Mouse (Mus musculus) embryonic facial prominence, embryonic 15.5 days (tissue): ENCODE data around the gene 4931440F15Rik. TPM values are rescaled to one million over a fixed set of nuclear protein-coding genes. Genes with fewer than 3 reads are reported as not detected.
A peak's percentile ranks its signal among the peaks of the same experiment; 100 is the strongest.

Source experiments
- ATAC-seq: fragments of 200-750 bp; cut with Nextera tagmentation; 2 replicates; pipeline ENCODE4 v1.8.0; 2017; ENCODE audit warnings: low read depth, moderate TSS enrichment; ENCODE audit not compliant: insufficient number of reproducible peaks, low FRiP score, low TSS enrichment
- H3K27ac ChIP-seq: fragments of 300-500 bp; sonication (generic); replicated peaks from 2 replicates; pipeline ENCODE4 v1.5.1; 2015; ENCODE audit warnings: mild to moderate bottlenecking, inconsistent platforms
- H3K27me3 ChIP-seq: fragments of 300-500 bp; sonication (generic); 2 replicates; pipeline ENCODE4 v1.6.1; 2015; ENCODE audit warnings: inconsistent platforms
- H3K36me3 ChIP-seq: fragments of 300-500 bp; sonication (generic); 2 replicates; pipeline ENCODE4 v1.6.1; 2015; ENCODE audit warnings: mild to moderate bottlenecking, inconsistent platforms
- H3K4me1 ChIP-seq: fragments of 300-500 bp; sonication (generic); 2 replicates; pipeline ENCODE4 v1.6.1; 2015; ENCODE audit warnings: inconsistent platforms
- H3K4me2 ChIP-seq: fragments of 300-500 bp; sonication (generic); replicated peaks from 2 replicates; pipeline ENCODE4 v1.6.1; 2015; ENCODE audit warnings: mild to moderate bottlenecking, inconsistent platforms
- H3K4me3 ChIP-seq: fragments of 300-500 bp; sonication (generic); replicated peaks from 2 replicates; pipeline ENCODE4 v1.5.1; 2015; ENCODE audit warnings: mild to moderate bottlenecking, inconsistent platforms
- H3K9ac ChIP-seq: fragments of 300-500 bp; sonication (generic); 2 replicates; pipeline ENCODE4 v1.6.1; 2015; ENCODE audit warnings: inconsistent platforms
- H3K9me3 ChIP-seq: fragments of 300-500 bp; sonication (generic); replicated peaks from 2 replicates; pipeline ENCODE4 v1.6.1; 2016; ENCODE audit warnings: inconsistent platforms
- WGBS: fragments of 180-500 bp; shearing (Covaris S2); methylation state at CpG from one replicate; pipeline ENCODE4 v1.1.7; 2015; 5-methylcytosine and 5-hydroxymethylcytosine counted together
- polyA plus RNA-seq: library from polyadenylated mRNA; unstranded; fragments of >200 nt; fragmentation: Nextera tagmentation; extraction: Ambion mirVana; gene quantifications from 2 replicates; pipeline ENCODE4 v1.2.1, GENCODE M21; 2015

Gene 4931440F15Rik
- polyA plus RNA-seq, 1 experiment from 2014 or later = 0.24 TPM

DNA sequence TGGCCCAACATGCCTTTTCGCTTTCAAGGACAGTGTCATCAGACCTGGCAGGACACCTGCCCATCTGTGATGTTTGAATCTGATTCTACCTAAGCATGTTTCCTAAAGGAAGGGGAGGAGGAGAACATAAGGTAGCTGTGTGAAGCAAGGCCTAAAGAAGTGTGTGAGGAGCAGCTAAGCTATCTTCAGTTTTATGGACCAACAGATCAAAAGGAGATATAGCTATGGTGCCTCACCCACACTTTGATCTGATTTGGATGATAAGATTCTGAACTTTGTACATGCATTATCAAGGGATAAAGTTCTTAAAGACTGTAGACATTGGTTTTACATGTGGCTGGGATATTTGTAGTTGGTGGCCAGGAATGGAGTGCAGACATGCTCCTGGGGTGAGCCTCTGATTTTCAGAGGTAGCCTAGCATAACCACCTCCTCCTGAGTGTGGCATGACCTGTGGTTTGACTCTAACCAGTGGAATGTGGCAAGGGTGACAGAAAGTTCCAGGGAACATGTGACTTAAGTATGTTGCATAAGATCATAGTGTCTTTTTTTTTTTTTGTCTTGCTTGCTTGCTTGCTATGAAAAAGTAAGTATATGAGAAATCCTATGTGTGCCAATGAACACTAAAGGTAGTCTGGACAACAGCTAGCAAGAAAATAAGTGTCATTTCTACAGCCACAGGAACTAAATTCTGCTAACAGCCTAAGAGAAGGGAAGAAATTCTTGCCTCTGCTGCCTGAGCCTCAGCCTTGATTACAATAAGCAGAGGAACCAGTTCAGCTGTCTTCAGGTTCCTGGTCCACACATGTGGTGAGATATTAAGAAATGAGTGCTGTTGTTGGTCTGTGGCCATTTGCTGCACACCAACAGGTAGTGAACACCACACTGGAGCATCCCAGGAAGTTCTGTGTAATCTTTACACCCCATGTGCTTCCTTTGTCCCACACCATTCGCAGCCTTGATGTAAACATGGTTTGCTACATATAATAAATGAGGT is 23.7 kb downstream of the 4931440F15Rik start:
- WGBS = 84% methylated on average over 2 of the region's 2 CpGs
- ATAC-seq = no peak
- Histone ChIP-seq H3K4me1 (no peaks in the 10 kb centered on the region), H3K4me2 (no peak overlapping the region), H3K36me3 (no peaks in the 10 kb centered on the region), H3K4me3 (no peak overlapping the region), H3K9me3 (no peaks in the 10 kb centered on the region), H3K27me3 (no peaks in the 10 kb centered on the region), H3K27ac (no peak overlapping the region), H3K9ac (no peak overlapping the region)

DNA sequence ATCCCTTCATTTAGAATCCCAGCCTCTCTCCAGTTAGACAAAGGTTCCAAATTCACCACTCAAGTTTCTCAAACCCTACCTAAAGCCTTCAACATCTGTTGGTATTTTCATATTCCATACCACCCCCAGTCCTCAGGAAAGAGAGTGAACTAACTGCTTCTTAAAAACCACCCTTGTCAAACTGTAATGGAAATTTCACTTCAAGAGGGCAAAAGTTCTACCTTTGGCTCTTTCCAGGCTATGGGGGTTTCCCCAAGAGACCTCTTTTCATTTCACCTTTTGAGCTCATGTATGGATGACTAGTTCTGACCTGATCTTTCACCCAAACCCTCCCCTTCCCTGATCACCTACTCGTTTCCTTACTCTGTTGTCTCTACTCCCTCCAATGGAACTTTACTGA is 25.6 kb downstream of the 4931440F15Rik start:
- Histone ChIP-seq H3K9me3 (no peaks in the 10 kb centered on the region), H3K27ac (no peak overlapping the region), H3K36me3 (no peaks in the 10 kb centered on the region), H3K4me2 (no peak overlapping the region), H3K4me3 (no peak overlapping the region), H3K4me1 (no peaks in the 10 kb centered on the region), H3K9ac (no peak overlapping the region), H3K27me3 (no peaks in the 10 kb centered on the region)
- ATAC-seq = no peak
- 53% methylated on average over 1 of the region's 1 CpGs for WGBS

GRCm38 (mm10) chr11:29795106-29795505 is 30.4 kb downstream of the 4931440F15Rik start:
- 73% methylated on average over 6 of the region's 6 CpGs for WGBS
- no peak overlapping the region for H3K27ac ChIP-seq

DNA sequence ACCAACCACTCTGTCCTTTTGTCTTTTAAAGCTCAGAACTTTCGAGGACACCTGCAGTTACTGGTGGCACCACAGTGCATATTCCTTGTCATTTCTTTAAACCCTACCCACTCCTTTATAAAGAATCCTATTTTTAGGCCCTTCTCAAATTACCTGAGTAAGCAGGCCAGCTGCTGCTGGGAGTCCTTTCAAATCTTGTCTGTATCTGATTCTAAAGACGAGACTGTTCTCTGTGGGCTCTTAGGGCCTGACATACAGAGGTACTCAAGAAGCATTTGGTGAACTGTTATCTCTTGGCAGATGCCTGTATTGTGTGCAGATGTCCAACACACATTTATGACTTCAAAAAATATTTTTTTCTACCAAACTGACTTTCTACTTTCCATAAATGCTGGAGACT is 31.0 kb downstream of the 4931440F15Rik start:
- Histone ChIP-seq H3K9me3 (no peaks in the 10 kb centered on the region), H3K9ac (no peak overlapping the region), H3K4me2 (no peak overlapping the region), H3K36me3 (no peaks in the 10 kb centered on the region), H3K27ac (0 out of 2 replicates have a peak overlapping the region, but pooled peaks have one; percentile 11), H3K4me1 (no peaks in the 10 kb centered on the region), H3K27me3 (no peaks in the 10 kb centered on the region), H3K4me3 (no peak overlapping the region)
- 32% methylated on average over 2 of the region's 2 CpGs for WGBS
- ATAC-seq = no peak

More at GRCm38 (mm10) chr11:29795106-29795505, 30.4 kb downstream of the 4931440F15Rik start:
- no peaks in the 10 kb centered on the region for H3K4me1 ChIP-seq
- H3K36me3 ChIP-seq = no peaks in the 10 kb centered on the region
- no peak for ATAC-seq
- no peak overlapping the region for H3K4me2 ChIP-seq
- H3K27me3 ChIP-seq = no peaks in the 10 kb centered on the region
- no peaks in the 10 kb centered on the region for H3K9me3 ChIP-seq
- H3K9ac ChIP-seq = no peak overlapping the region
- H3K4me3 ChIP-seq = no peak overlapping the region

DNA sequence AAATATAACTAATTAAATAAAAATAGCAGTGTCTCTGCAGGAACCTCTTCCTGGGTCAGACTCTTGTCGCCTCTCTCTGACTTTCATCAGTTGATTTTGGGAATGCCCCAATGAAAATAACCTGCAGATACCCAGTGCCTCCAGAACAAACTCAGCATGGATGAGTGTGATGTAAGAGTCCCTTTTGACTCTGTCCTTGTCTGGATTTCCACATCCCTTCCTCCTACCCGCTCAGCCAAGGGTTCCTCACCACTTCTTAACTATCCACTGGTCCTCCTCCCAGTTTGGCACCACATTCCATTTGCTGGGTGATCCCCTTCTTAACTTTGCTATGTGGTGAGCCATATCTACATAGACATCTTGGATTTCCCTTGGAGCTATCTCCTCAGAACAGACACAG is 34.7 kb downstream of the 4931440F15Rik start:
- H3K4me1 ChIP-seq = no peaks in the 10 kb centered on the region
- no peak overlapping the region for H3K9ac ChIP-seq
- no peak overlapping the region for H3K27ac ChIP-seq
- ATAC-seq = no peak
- H3K36me3 ChIP-seq = no peaks in the 10 kb centered on the region
- no peak overlapping the region for H3K4me3 ChIP-seq
- WGBS = 84% methylated on average over 2 of the region's 2 CpGs
- H3K4me2 ChIP-seq = no peak overlapping the region
- H3K27me3 ChIP-seq = no peaks in the 10 kb centered on the region
- no peaks in the 10 kb centered on the region for H3K9me3 ChIP-seq

GRCm38 (mm10) chr11:29788921-29789638 is 36.4 kb downstream of the 4931440F15Rik start:
- no peaks in the 10 kb centered on the region for H3K9me3 ChIP-seq
- no peaks in the 10 kb centered on the region for H3K4me1 ChIP-seq
- no peak overlapping the region for H3K4me2 ChIP-seq
- 73% methylated on average over 6 of the region's 6 CpGs for WGBS
- H3K27ac ChIP-seq = no peak overlapping the region
- no peaks in the 10 kb centered on the region for H3K36me3 ChIP-seq
- no peak overlapping the region for H3K9ac ChIP-seq
- no peak overlapping the region for H3K4me3 ChIP-seq
- no peak for ATAC-seq
- H3K27me3 ChIP-seq = no peaks in the 10 kb centered on the region

GRCm38 (mm10) chr11:29788499-29788898 is 37.0 kb downstream of the 4931440F15Rik start:
- Histone ChIP-seq H3K9ac (no peak overlapping the region), H3K4me2 (no peak overlapping the region), H3K4me1 (no peaks in the 10 kb centered on the region), H3K27ac (no peak overlapping the region), H3K27me3 (no peaks in the 10 kb centered on the region), H3K4me3 (no peak overlapping the region), H3K9me3 (no peaks in the 10 kb centered on the region), H3K36me3 (no peaks in the 10 kb centered on the region)
- ATAC-seq = no peak
- WGBS = 62% methylated on average over 1 of the region's 1 CpGs

DNA sequence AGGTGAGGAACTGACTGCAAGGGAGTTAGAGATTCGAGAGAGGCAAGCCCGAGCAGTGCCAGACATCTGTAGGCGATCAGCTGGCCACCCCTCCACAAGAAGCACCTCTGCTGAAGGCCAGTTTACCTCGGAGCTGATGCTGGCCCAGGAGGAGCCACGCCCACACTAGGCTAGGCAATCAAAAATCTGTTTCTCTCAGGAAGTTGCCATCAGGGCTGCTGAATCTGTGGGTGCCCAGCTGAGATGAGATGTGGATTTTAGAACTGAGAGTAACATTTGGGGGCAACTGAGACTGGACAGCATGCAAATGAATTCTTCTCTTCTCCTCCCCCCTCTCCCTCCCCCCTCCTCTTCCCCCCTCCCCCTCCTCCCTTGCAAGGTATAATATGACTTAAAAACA is 38.0 kb downstream of the 4931440F15Rik start:
- H3K4me3 ChIP-seq = no peak overlapping the region
- no peaks in the 10 kb centered on the region for H3K27me3 ChIP-seq
- no peak overlapping the region for H3K9ac ChIP-seq
- no peak for ATAC-seq
- H3K4me2 ChIP-seq = no peak overlapping the region
- H3K4me1 ChIP-seq = no peaks in the 10 kb centered on the region
- no peaks in the 10 kb centered on the region for H3K36me3 ChIP-seq
- no peak overlapping the region for H3K27ac ChIP-seq
- H3K9me3 ChIP-seq = no peaks in the 10 kb centered on the region
- 10% methylated on average over 5 of the region's 5 CpGs for WGBS

DNA sequence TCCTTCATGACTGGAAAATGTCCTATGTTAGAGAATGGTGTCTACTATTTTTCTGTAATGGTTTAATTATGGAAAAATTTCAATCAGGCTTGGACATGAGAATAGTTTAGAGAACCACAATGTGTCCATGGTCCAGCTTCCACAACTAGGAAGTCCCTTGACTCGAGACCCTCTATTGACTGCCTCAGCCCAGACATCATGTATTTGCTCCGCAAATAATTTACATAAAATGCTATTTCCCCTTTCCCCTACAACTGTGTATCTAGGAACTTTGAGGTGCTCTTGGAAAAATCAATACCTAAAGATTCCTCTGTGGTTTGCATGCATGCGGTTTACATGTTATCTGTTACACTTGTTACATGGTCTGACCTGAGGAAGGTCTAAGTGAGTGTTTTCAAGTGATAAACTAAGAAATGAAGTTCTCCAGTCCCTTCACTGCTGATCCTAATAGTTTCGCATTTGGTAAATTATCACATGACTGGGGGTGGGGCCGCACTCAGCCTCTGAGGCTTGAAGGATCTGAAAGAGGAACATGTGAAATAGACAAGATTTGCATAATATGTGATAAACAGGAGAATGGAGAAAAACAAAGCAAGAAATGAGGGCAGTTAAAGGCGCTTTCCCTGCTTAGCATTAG is 38.8 kb downstream of the 4931440F15Rik start:
- 84% methylated on average over 6 of the region's 6 CpGs for WGBS
- no peaks in the 10 kb centered on the region for H3K27me3 ChIP-seq
- no peak overlapping the region for H3K27ac ChIP-seq
- no peak overlapping the region for H3K9ac ChIP-seq
- no peak for ATAC-seq
- no peaks in the 10 kb centered on the region for H3K36me3 ChIP-seq
- H3K4me1 ChIP-seq = no peaks in the 10 kb centered on the region
- H3K4me2 ChIP-seq = no peak overlapping the region
- no peaks in the 10 kb centered on the region for H3K9me3 ChIP-seq
- H3K4me3 ChIP-seq = no peak overlapping the region

GRCm38 (mm10) chr11:29779409-29780026 is 46.0 kb downstream of the 4931440F15Rik start:
- Histone ChIP-seq H3K4me1 (no peaks in the 10 kb centered on the region), H3K4me2 (no peak overlapping the region), H3K27ac (no peak overlapping the region), H3K4me3 (no peak overlapping the region), H3K9ac (no peak overlapping the region), H3K36me3 (no peaks in the 10 kb centered on the region), H3K27me3 (no peaks in the 10 kb centered on the region), H3K9me3 (no peaks in the 10 kb centered on the region)
- 49% methylated on average over 2 of the region's 2 CpGs for WGBS
- ATAC-seq = no peak

- WGBS = 67% methylated on average over 3 of the region's 3 CpGs
- no peak overlapping the region for H3K4me2 ChIP-seq
Observed at GRCm38 (mm10) chr11:29778936-29779335, 46.5 kb downstream of the 4931440F15Rik start.

More at GRCm38 (mm10) chr11:29778936-29779335, 46.5 kb downstream of the 4931440F15Rik start:
- Histone ChIP-seq H3K9ac (no peak overlapping the region), H3K36me3 (no peaks in the 10 kb centered on the region), H3K27ac (no peak overlapping the region), H3K4me1 (no peaks in the 10 kb centered on the region), H3K27me3 (no peaks in the 10 kb centered on the region), H3K9me3 (no peaks in the 10 kb centered on the region), H3K4me3 (no peak overlapping the region)
- no peak for ATAC-seq
